Mouse (Mus musculus) gastrocnemius, postnatal 10 days (tissue): ENCODE measurements at regions not wholly inside any gene's neighbourhood (a gene's known extent, or its start where the extent isn't known, plus 50 kb on each side); places are given as distances from the start of the nearest gene placed in this dataset.

Experiments
- DNase-seq: peaks from one replicate; pipeline ENCODE4 v3.0.0; 2021; ENCODE audit warnings: mixed read lengths

DNA sequence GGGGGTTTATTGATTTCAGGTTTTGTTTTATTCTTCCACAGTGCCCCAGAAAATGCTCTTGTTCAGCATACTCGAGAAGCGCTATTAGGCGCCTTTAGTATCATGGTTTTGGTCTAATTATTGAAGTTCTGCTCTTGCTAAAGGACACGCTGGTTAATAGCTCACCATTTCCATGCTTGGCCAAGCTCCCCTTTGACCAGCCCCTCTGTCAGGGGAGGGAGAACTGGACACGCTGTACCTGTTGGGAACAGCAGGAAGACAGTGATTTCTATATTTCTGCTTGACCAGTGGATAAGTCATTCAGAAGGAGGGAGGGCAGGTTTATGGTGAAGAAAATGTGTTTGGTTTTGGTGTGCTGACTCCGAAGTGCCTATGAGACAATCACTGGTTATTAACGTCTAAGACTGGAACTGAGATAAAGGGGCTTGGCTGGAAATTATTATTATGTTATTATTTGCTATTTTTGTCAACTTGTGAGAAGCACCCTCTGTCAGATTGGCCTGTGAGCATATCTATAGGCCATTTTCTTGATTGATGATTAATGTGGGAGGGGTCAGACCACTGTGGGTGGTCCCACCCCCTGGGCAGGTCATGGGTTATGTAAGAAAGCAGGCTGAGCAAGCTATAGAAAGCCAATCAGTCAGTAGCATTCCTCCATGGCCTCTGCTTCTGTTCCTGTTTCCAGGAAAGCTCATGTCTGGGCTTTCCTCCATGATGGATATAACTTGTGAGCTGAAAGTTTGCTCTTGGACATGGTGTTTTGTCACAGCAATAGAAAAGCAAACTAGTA is 51.2 kb upstream of the Tanc2 start:
- DNase-seq, result no peak

DNA sequence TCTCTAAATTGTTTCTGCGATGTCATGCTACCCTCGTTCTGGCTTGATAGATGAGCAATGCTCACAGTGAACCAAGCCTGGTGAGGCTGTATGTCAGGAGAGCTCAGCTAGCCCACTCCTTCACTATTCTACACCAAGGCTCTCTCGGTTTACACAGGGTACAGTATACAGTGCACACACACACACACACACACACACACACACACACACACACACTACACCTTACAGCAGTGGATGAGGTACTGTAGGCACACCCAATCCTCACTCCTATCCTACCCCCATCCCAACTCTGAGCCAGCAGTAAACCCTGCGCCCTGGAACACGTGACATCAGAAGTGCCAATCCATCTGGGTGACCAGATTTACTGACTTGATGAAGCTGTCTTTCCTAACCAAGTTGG is 57.2 kb upstream of the Tanc2 start:
- no peak for DNase-seq

DNA sequence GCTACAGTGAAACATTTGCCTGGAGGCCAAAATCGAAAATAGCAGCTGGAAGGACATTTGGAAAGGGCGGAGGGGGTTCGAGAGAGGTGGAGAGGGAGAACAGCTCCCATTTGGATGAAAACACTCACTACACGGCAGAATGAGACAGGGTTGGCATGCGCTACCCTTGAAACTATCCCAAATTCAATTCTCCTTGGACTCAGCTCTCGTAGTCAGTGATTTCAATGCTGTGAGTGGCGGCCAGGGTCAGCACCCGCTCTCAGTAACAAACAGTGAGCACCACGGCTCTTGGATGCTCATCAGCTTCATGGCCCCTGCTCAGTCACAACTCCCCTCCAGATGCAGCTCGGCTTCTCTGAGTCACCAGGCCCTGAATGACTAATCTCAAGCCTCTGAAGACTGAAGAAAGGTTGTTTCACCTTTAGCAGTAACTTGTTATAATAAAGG is 59.1 kb upstream of the Tanc2 start:
- peak; percentile 31 for DNase-seq

DNA sequence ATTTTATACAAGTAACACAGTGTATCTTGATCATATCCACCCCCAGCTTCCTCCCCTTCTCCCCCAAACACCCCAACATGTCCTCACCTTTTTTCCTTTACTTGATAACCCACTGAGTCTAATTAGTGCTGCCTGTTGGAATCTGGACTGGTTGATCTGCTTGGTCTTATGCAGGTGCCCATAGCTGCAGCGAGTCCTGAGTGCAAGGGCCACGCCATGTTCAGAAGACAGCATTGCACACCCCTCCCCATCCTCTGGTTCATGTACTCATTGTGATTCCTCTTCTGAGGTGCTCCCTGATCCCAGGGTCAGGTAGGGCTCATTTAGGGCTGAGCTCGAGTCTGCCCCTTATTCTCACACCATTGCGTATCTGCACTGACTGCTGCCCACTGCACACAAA is 63.7 kb upstream of the Tanc2 start:
- DNase-seq, result no peak

DNA sequence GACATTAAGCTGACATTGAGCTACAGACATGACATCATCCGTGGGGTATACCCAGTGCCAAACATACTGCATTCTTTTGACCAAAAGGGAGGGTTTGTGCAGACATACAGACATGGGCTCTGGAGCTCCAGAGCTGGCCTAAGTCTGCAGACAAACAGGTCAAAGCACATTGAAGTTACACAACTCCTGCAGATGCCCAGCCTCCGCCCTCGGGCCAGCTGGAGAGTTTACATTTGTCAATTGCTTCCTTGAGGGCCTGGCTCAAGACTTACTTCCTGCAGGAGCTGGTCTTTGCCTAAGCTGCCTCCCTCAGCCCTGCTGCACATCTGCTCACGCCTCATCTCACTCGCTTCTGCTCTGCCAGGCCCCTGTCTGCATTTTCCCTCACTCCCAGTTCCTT is 64.2 kb upstream of the Tanc2 start:
- peak; percentile 38 for DNase-seq

DNA sequence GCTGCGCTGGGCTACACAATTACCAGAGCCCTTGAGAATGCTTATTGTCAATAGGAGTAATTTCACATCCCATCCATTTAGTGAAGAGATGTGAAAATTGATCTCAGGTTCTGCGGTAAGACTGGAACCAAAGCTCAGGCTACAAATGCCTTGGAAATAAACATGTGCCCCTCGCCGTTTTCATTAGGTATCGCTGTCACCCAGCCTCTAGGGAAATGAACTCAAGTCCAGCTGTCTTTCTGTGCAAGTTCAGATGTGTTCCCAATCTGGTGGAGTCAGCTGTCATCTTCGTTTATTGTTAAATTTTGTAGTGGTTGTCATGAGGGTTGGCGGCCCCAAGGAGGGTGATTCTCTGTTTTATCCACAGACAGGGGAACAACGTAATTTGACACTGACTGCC is 65.4 kb upstream of the Tanc2 start:
- no peak for DNase-seq

DNA sequence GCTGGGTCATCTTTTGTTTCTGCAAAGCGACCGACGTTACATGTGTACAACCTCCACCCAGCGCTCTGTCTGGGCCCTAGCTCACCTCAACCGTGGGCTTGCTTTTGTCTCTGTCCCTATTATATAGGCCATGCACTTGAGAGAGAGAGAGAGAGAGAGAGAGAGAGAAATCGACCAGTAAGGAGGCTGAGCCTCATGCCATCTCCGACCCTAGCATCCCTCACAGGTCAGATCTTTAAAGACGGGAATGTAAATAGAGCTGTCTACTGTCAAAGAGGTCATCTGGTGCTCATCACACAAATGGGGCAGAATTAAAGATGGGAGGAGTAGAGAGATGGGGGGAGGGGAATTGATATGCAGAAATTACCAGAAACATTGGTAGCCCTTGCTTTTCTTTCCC is 66.0 kb upstream of the Tanc2 start:
- DNase-seq, result no peak

DNA sequence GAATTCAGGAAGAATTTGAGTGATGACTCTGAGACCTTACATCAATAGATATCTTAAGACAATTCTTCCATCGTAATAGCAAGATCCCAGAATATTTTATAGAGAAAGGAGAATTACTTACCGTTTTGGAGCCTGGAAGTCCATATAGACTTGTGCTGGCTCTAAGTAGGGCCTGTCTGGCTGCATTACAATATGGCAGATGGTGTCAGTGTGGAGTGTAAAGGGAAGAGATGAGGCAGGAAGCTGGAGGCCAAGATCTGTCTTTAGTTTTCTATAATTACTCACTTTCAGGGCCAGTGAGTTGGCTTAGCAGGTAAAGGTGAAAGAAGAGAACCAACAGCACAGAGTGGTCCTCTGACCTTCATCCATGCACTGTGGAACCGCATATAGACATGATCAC is 63.9 kb upstream of the March10 start:
- DNase-seq, result no peak

DNA sequence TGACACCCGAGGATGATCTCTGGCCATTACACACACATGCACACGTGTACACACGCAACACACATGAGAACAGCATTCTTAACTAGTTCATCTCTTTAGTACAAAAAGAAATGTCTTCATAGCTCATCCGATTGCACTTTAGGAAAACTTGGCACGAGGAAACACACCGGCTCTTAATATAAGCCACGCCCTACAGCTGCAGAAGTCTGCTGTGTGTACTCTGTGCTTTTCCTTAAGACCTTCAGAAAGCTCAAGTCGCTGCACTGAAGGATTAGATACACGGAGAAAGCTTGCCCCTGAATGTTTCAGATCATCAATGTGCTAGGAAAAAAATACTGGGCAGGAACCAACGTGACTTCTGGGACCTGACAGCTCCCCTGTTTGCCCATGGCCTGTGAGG is 56.7 kb upstream of the March10 start:
- DNase-seq, result no peak

DNA sequence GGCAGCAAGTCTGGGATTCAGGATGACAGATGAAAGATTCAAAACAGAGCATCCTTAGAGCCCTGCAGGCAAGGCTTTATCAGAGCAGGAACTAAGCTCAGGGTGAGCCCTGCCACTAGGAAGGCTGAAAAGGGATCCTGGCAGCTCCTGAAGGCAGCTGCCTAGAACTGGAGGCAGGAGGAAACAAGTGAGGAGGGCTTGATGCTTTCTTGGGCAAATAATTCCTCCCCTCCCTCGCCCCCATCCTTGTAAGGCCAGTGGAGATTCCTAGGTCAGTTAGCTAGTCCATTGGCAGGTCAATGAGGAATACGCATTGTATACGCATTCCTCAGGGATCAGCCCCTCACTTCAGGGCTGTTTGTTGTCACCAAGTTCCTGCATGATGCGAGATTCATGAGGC is 54.1 kb upstream of the March10 start:
- DNase-seq, result no peak

DNA sequence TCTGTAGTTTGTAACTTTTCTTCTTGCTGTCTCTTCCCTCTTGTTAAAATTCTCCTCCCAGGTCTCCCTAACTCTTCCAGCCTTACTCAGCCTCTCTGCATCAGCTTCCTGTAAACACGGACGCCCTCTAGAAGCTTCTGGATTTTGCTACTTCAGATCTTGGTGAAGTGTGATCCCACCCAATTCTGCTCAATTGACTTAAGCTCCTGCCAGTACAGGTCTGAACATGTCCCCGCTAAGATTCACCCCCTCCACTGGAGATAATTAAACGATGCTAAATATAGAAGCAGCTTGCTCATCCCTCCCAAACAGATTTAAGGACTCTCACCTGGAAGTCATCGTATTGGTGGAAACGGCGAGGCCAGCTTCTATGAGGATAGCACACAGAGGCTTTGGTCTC is 53.5 kb upstream of the March10 start:
- DNase-seq, result no peak

DNA sequence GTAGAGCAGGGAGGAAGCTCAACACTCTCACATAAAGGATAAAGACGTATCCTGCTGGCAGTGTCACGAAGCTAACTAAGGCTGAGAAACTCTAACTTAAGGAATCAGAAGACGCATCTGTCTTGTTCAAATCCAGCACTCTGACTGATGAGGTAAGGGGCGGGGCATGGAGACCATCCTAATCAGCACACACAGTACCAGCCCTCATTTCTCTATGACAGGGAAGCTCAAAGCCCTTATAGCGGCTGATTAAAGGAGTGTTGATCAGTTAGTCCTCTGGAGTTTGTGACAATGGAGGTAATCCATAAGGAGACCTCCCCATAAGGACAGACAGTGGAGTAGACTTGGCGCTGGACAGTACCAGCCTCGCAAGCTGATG is 52.1 kb upstream of the March10 start:
- no peak for DNase-seq

DNA sequence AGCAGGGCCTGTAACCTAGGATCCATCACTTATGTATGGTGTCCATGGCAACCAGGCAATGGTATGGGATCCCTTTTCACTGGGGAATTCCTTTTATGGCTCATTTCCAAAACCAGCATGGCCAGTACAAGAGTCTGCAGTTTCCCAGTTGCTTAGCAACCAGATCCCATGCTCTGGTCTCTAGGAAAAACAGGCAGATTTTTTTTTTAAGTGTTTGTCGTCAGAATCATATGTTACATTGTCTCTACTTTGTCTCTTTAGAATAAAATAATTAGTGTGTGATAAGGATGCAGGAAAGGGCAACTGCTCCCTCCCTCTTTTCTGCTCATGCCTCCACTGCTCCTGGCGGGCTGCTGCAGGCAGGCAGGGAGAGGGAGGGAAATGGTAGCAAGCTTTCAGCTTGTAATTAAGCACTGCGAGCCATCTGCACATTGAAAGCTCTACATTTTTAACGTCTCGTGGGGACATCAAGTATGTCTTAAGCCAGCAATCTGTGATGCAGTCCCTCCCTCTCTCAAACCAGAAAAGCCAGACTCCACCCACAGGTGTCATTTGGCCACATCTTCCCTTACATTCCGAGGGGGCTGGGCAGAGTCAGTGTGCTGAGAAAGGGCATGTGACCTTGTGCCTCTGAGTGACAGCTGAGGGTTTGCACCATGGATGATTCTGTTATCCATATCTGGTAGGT is 51.6 kb upstream of the March10 start:
- DNase-seq, result no peak

DNA sequence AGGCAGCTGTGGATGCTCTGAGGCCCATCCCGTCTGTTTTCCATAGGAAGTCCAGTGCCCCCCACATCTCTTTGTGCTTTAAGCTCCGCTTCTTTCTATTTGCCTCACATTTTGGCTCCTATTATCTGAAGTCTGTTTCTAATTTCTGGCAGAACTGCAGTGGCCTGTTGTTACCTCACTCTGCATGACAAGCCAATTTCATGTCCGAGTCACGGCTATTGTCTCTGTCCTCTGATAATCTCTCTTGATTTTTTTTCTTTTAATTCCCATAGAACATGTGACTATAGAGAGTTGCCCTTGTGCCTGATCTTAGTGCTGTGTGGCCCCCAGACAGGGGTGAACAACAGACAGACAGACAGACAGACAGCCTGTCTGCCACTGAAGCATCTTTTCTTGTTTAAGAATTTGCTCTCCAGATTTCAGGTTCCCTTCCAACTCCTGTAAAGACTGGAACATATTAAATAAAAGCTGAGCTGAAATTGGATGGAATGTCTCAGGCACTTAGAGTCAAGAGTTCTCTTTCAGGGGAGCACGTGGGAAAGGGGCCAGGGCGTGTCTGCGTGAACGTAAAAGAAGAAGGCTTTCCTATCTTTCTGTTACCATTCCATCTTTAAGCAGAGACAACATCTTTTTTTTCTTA is 50.9 kb upstream of the March10 start:
- no peak for DNase-seq
